Mouse (Mus musculus) neutrophil, adult 65 days (primary cell): ENCODE results near the gene Gng13. TPM values are rescaled to one million over a fixed set of nuclear protein-coding genes. Genes with fewer than 3 reads are reported as not detected.

Source experiments
- total RNA-seq: library from RNA; stranded (reverse); gene quantifications from 2 replicates; pipeline ENCODE4 v1.2.4, GENCODE M21; 2023

Gene Gng13
- not detected in 2 replicates for total RNA-seq

DNA sequence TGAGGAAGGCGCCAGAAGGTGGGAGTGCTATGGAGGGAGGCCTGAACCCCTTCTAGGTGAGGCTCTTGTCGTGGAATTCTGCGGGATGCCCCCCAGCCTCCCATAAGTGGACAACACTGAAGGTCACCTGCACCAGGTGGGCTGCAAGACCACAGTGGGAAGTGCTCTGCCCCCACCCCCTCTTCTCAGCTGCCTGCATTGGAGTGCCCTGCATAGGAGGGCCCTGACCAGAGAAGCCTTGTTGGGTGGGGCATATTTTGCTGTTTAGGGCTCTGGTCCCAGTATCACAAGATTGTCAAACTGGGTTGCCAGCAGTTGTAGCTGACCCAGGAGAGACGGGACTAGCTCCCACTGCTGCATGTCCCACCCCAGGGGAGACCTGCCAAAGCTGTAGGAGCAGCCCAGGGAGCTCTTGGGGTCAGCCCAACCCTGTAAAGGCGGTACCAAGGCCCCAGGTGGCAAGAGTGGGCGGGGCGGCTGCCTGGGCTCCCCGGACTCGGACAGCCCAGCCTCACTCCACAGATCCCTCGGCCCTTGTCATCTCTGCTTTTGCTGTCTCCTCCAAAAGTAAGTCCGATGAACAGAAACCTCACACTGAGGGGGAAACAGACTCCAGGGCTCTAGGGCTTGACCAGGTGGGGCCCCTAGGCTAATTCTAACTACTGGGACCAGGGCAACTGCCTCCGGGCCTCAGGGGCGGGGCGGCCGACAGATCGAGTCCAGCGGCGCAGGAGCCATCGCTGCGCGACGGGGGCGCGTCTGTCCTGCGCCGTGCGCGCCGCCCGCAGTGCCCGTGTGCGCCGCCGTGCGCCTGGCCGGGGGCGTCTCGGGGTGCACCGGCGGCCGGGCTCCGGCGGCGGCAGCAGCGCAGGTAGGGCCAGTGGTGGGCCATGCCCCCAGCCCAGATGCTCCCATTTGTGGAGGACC lies at the start of gene Gng13:
Gng13 (plus strand) TSS at position 461 of the 927 bp plus-strand sequence.

DNA sequence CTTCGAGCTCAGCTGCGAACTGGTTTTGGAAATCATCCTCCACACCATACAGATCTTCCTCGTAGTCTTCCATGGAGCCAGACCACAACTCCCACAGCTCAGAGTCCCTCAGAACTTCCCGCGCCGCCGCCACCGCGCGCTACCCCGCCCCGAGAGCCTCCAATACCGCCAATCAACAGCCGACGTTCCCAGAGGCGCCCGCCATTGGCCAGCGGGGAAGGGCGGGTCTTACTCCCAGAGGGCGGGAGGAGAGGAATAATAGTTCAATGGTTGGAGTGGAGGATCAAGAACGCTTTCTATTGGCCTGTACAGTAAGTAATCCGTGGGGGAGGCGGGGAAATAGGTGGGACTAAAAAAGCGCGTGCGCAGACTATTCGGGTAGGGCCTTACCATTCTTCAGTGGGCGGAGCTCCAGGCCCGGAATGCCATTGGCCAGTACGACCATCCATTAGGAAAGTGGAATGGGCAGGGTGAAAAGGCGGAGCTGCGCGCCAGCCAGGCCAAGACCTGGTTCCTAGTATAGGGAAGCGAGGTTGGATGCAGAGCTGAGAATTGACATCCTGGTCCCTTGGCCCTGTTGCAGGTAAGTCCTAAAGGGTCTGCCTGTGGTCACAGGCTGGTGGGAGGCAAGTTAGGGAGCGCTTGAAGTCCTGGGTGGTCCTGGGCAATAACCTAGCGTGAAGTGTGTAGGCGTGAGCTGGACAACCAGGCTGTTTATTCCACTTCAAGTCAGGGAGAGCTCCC lies 10.5 kb downstream of the Gng13 start, which contains the start of the genes Chtf18 and Rpusd1:
Chtf18 (minus strand) TSS at position 155 of the 744 bp plus-strand sequence.
Rpusd1 (plus strand) TSS at position 406 of the 744 bp plus-strand sequence.

DNA sequence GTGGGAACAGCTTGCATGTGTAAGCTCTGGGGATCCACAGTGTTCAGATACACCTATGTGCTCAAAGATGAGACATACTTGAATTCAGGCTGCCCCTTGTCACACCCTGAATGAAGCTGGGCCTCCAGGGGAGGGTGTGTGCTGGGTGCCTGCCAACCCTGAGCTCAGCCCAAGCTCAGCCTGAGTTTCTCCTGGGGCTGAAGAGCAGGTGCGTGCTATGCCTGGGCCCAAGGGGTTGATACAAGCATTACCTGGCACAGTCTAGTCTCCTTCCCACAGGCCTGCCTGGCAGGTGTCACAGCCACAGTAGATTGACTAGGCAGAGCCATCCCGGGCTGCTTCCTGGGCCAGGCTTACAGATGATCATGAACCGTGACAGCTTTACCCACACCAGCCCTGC lies 18.8 kb downstream of the Gng13 start, which contains the start of gene Mslnl:
Mslnl (plus strand) TSS at position 298 of the 400 bp plus-strand sequence.

DNA sequence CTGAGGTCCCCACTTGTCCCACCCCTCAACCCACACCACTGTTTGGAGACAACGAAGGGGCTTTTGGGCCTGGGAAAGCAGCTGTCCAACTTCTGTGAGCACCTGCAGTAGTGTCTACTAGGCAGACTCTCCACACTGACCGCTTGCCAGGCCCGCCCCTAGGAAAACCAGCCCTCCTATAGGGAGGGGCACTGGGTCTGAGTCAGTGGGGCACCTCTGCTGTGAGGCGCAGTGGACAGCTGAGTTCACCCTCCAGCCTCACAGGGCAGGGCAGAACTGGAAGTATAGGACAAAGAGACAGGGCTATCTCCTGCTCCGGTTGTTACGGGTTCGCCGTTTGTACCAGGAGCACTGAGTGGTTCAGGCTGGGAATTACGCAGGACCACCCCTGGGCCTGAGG lies 37.3 kb downstream of the Gng13 start, which contains the start of gene Msln:
Msln (minus strand) TSS at position 138 of the 400 bp plus-strand sequence.

Other genes starting within 250 kb of the Gng13 start
- not detected in 2 replicates for gene Sstr5, start 219.9 kb upstream of the Gng13 start, total RNA-seq
- not detected in 2 replicates for gene Sox8, start 146.5 kb upstream of the Gng13 start, total RNA-seq
- 8.7 and 10.5 TPM in 2 replicates for gene Lmf1, start 138.1 kb upstream of the Gng13 start, total RNA-seq
- 9.7 and 18.7 TPM in 2 replicates for gene Chtf18, start 10.2 kb downstream of the Gng13 start, total RNA-seq
- 4.5 TPM in 2 replicates for gene Rpusd1, start 10.5 kb downstream of the Gng13 start, total RNA-seq
- gene Mslnl, start 18.9 kb downstream of the Gng13 start, total RNA-seq = not detected in 2 replicates
- 0.88 TPM in 1 of 2 replicates, not detected in the other for gene Msln, start 37.2 kb downstream of the Gng13 start, total RNA-seq
- gene Narfl, start 56.6 kb downstream of the Gng13 start, total RNA-seq = 24.6 and 35.5 TPM in 2 replicates
- gene Haghl, start 68.5 kb downstream of the Gng13 start, total RNA-seq = 10.2 and 14.6 TPM in 2 replicates
- 0.22 TPM in 1 of 2 replicates, not detected in the other for gene Ccdc78, start 69.4 kb downstream of the Gng13 start, total RNA-seq
- 25.4 and 34.7 TPM in 2 replicates for gene Fam173a, start 75.7 kb downstream of the Gng13 start, total RNA-seq
- not detected in 2 replicates for gene AC134908.4, start 78.5 kb downstream of the Gng13 start, total RNA-seq
- 10.9 and 16.2 TPM in 2 replicates for gene Metrn, start 80.0 kb downstream of the Gng13 start, total RNA-seq
- 0.11 TPM in 1 of 2 replicates, not detected in the other for gene Fbxl16, start 91.9 kb downstream of the Gng13 start, total RNA-seq
- 13.3 and 17.6 TPM in 2 replicates for gene Wdr24, start 106.5 kb downstream of the Gng13 start, total RNA-seq
- 7.7 and 8.2 TPM in 2 replicates for gene Jmjd8, start 111.7 kb downstream of the Gng13 start, total RNA-seq
- 35.4 and 46.5 TPM in 2 replicates for gene Stub1, start 116.2 kb downstream of the Gng13 start, total RNA-seq
- 0.64 and 1.3 TPM in 2 replicates for gene Rhbdl1, start 120.1 kb downstream of the Gng13 start, total RNA-seq
- gene Gm20683, start 124.6 kb downstream of the Gng13 start, total RNA-seq = 1.7 and 2.8 TPM in 2 replicates
- gene Rhot2, start 127.7 kb downstream of the Gng13 start, total RNA-seq = 26.5 and 33.7 TPM in 2 replicates
- gene Wdr90, start 144.3 kb downstream of the Gng13 start, total RNA-seq = 21.9 and 25.5 TPM in 2 replicates
- gene Mcrip2, start 151.6 kb downstream of the Gng13 start, total RNA-seq = 1.4 and 3.2 TPM in 2 replicates
- 6.4 and 6.5 TPM in 2 replicates for gene Mettl26, start 157.9 kb downstream of the Gng13 start, total RNA-seq
- 2.1 and 4.1 TPM in 2 replicates for gene Wfikkn1, start 163.7 kb downstream of the Gng13 start, total RNA-seq
- gene Rab40c, start 202.6 kb downstream of the Gng13 start, total RNA-seq = 13.0 and 17.4 TPM in 2 replicates
- 34.9 and 36.2 TPM in 2 replicates for gene Pigq, start 227.8 kb downstream of the Gng13 start, total RNA-seq
- not detected in 2 replicates for gene Nhlrc4, start 227.8 kb downstream of the Gng13 start, total RNA-seq
- gene A930017K11Rik, start 235.4 kb downstream of the Gng13 start, total RNA-seq = not detected in 2 replicates